ENCODE assay signal across 15 mouse cellular contexts in genomic region chr19:4915924-4916603, GRCm38 (mm10). TPM values are rescaled to one million over a fixed set of nuclear protein-coding genes. Genes with fewer than 3 reads are reported as not detected.
DNase-seq lines count a peak whose midpoint lies in the region.
"Had no signal": no experiment of that assay in that cellular context is flagged by ENCODE, and none has a peak within 500 bp of the region (broad histone marks: within the 10 kb centered on the region; RNA-seq: fewer than 3 reads in every experiment).

No protein-coding gene starts in this region.

- peak; percentile 78 to 84 for DNase-seq in adrenal gland, adult (ENCODE audit: inconsistent age in 2 of 2, low spot score in 1 of 2)
- DNase-seq in adrenal gland, postnatal 4 days (ENCODE audit: low spot score in 2 of 2) = no peak
- DNase-seq in adrenal gland, adult 2 months = peak; percentile 76
- DNase-seq in adrenal gland, postnatal 14 days = peak; percentile 73
- DNase-seq in right cerebral cortex, adult 2 months (ENCODE audit: low spot score in 2 of 2) = no peak
- DNase-seq in T-cell, adult 2 months (ENCODE audit: low spot score) = no peak
- DNase-seq: cerebellum, adult 11-12 months; cerebellum, adult 8-10 months; cerebellum, postnatal 10 days; cerebellum, postnatal 36 days; embryo, embryonic 11 days; gastrocnemius, postnatal 25 days; heart, adult 2 months; kidney, adult 18-20 months had no signal

RNA-seq across cellular contexts. Expression of gene Bbs1, which starts 9.6 kb away (rescaled TPM):
- 10 to 100 TPM; 13.1 to 15.5 TPM for total RNA-seq in adrenal gland, postnatal 4 days (2021)
- total RNA-seq in adrenal gland, adult 2 months (2021) = 10 to 100 TPM in 1 of 2 experiments, 1 to 10 TPM in 1; 5.9 to 13.9 TPM
- 6.1 and 6.2 TPM in 2 replicates for polyA plus RNA-seq in adrenal gland, adult 2 months (2012; rRNA removed)
- 10.3 and 11.0 TPM in 2 replicates for total RNA-seq in adrenal gland, postnatal 14 days (2021)

RNA-seq across cellular contexts. Expression of gene Dpp3, which starts 12.0 kb away (rescaled TPM):
- total RNA-seq in adrenal gland, postnatal 4 days (2021) = 100 to 1,000 TPM; 110 to 113 TPM
- total RNA-seq in adrenal gland, adult 2 months (2021) = 100 to 1,000 TPM in 1 of 2 experiments, 10 to 100 TPM in 1; 93.0 to 104 TPM
- polyA plus RNA-seq in adrenal gland, adult 2 months (2012; rRNA removed) = 259 and 313 TPM in 2 replicates
- total RNA-seq in adrenal gland, postnatal 14 days (2021) = 69.2 and 87.7 TPM in 2 replicates

RNA-seq across cellular contexts. Expression of gene Peli3, which starts 26.9 kb away (rescaled TPM):
- 1 to 10 TPM; 6.7 to 7.3 TPM for total RNA-seq in adrenal gland, postnatal 4 days (2021)
- 10 to 100 TPM in 1 of 2 experiments, 1 to 10 TPM in 1; 8.9 to 11.8 TPM for total RNA-seq in adrenal gland, adult 2 months (2021)
- 15.4 and 16.5 TPM in 2 replicates for polyA plus RNA-seq in adrenal gland, adult 2 months (2012; rRNA removed)
- 5.3 and 5.6 TPM in 2 replicates for total RNA-seq in adrenal gland, postnatal 14 days (2021)
- polyA plus RNA-seq: erythroblast, embryonic 14.5 days had no signal

RNA-seq across cellular contexts. Expression of gene Zdhhc24, which starts 37.6 kb away (rescaled TPM):
- total RNA-seq in adrenal gland, postnatal 4 days (2021) = 10 to 100 TPM; 19.5 to 19.7 TPM
- 10 to 100 TPM; 16.7 to 21.8 TPM for total RNA-seq in adrenal gland, adult 2 months (2021)
- 78.3 and 80.4 TPM in 2 replicates for polyA plus RNA-seq in adrenal gland, adult 2 months (2012; rRNA removed)
- 15.1 and 17.2 TPM in 2 replicates for total RNA-seq in adrenal gland, postnatal 14 days (2021)

RNA-seq across cellular contexts. Expression of gene Actn3, which starts 38.4 kb away (rescaled TPM):
- 10 to 100 TPM in 1 of 2 experiments, 1 to 10 TPM in 1; 8.5 to 35.5 TPM for total RNA-seq in adrenal gland, postnatal 4 days (2021)
- 1 to 10 TPM in 1 of 2 experiments, under 1 TPM in 1; 0.43 to 1.0 TPM for total RNA-seq in adrenal gland, adult 2 months (2021)
- 0.16 and 0.47 TPM in 2 replicates for polyA plus RNA-seq in adrenal gland, adult 2 months (2012; rRNA removed)
- total RNA-seq in adrenal gland, postnatal 14 days (2021) = 0.67 and 1.4 TPM in 2 replicates

Comparison
In these comparisons a context has a peak if more than half of its experiments do, and no peak if none do; other contexts are left out.
1. DNase-seq: peak in adrenal gland, adult (2 of 2), adrenal gland, adult 2 months (single experiment) and adrenal gland, postnatal 14 days (single experiment); none in adrenal gland, postnatal 4 days (0 of 2), right cerebral cortex, adult 2 months (0 of 2) and T-cell, adult 2 months (single experiment).